Mouse (Mus musculus) embryonic facial prominence, embryonic 12.5 days (tissue): ENCODE data around the gene Mapk1ip1l. TPM values are rescaled to one million over a fixed set of nuclear protein-coding genes. Genes with fewer than 3 reads are reported as not detected.
"Not testable (repeated sequence)": the region's sequence is repeated elsewhere in the genome, so short reads cannot be mapped to it uniquely, and the experiment has no call there.

Experiments used
- ATAC-seq: fragments of 200-750 bp; cut with Nextera tagmentation; 2 replicates; pipeline ENCODE4 v1.8.0; 2017; ENCODE audit not compliant: insufficient number of reproducible peaks, insufficient read depth, low FRiP score, low TSS enrichment
- H3K27ac ChIP-seq: fragments of 300-500 bp; sonication (generic); 2 replicates; pipeline ENCODE4 v1.5.1; 2016; ENCODE audit warnings: mild to moderate bottlenecking
- H3K27me3 ChIP-seq: fragments of 300-500 bp; sonication (generic); 2 replicates; pipeline ENCODE4 v1.6.1; 2016; ENCODE audit warnings: mild to moderate bottlenecking, moderate library complexity
- H3K36me3 ChIP-seq: fragments of 300-500 bp; sonication (generic); 2 replicates; pipeline ENCODE4 v1.6.1; 2016; ENCODE audit warnings: mild to moderate bottlenecking
- H3K4me1 ChIP-seq: fragments of 300-500 bp; sonication (generic); 2 replicates; pipeline ENCODE4 v1.6.1; 2016
- H3K4me2 ChIP-seq: fragments of 300-500 bp; sonication (generic); replicated peaks from 2 replicates; pipeline ENCODE4 v1.6.1; 2016; ENCODE audit warnings: mild to moderate bottlenecking, moderate library complexity
- H3K4me3 ChIP-seq: fragments of 300-500 bp; sonication (generic); 2 replicates; pipeline ENCODE4 v1.5.1; 2016; ENCODE audit warnings: mild to moderate bottlenecking
- H3K9ac ChIP-seq: fragments of 300-500 bp; sonication (generic); 2 replicates; pipeline ENCODE4 v1.6.1; 2016; ENCODE audit warnings: mild to moderate bottlenecking, moderate library complexity
- H3K9me3 ChIP-seq: fragments of 300-500 bp; sonication (generic); 2 replicates; pipeline ENCODE4 v1.6.1; 2016; ENCODE audit warnings: mild to moderate bottlenecking, moderate library complexity
- WGBS: fragments of 180-500 bp; shearing (Covaris S2); methylation state at CpG from one replicate; pipeline ENCODE4 v1.1.7; 2016; 5-methylcytosine and 5-hydroxymethylcytosine counted together
- polyA plus RNA-seq: library from polyadenylated mRNA; unstranded; fragments of >200 nt; fragmentation: Nextera tagmentation; extraction: Ambion mirVana; gene quantifications from 2 replicates; pipeline ENCODE4 v1.2.1, GENCODE M21; 2016

Mapk1ip1l gene
- polyA plus RNA-seq, 1 experiment from 2014 or later: 83.7 TPM

- 82% methylated on average over 4 of the region's 4 CpGs for WGBS
- H3K27ac ChIP-seq: no peak overlapping the region
- H3K9me3 ChIP-seq: no peaks in the 10 kb centered on the region
- peaks cover 39% of the 10 kb centered on the region for H3K36me3 ChIP-seq
- no peak overlapping the region for H3K9ac ChIP-seq
- H3K27me3 ChIP-seq: no peaks in the 10 kb centered on the region
- no peaks in the 10 kb centered on the region for H3K4me1 ChIP-seq
- no peak overlapping the region for H3K4me2 ChIP-seq
- no peak overlapping the region for H3K4me3 ChIP-seq
- ATAC-seq: no peak
Observed at GRCm38 (mm10) chr14:47305933-47306332, 7.9 kb downstream of the Mapk1ip1l start.

DNA sequence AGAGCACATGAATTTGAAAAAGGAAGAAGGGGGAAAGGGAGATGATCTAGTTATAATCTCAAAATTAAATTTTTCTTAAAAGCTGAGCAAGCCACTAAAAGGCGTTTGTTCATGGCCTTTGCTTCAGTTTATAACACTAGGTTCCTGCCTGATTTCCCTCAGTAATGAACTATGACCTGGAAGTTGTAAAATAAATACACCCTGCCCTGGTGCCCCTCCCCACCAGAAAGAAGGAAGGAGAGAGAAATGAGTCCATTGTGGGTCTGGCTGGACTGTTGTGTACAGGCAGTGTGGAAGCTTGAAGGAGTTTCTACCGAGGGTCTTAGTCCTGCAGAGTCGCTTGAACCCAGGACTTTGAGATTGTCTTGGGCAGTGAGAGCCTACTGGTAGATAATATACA is 9.6 kb downstream of the Mapk1ip1l start:
- Histone ChIP-seq H3K9ac (no peak overlapping the region), H3K36me3 (peaks cover 45% of the 10 kb centered on the region), H3K4me1 (no peaks in the 10 kb centered on the region), H3K4me2 (no peak overlapping the region), H3K9me3 (no peaks in the 10 kb centered on the region), H3K4me3 (no peak overlapping the region), H3K27me3 (no peaks in the 10 kb centered on the region), H3K27ac (no peak overlapping the region)
- ATAC-seq: no peak
- WGBS: 84% methylated on average over 3 of the region's 3 CpGs

- H3K9me3 ChIP-seq: no peaks in the 10 kb centered on the region
- H3K4me3 ChIP-seq: no peak overlapping the region
- WGBS: 88% methylated on average over 1 of the region's 1 CpGs
- no peak overlapping the region for H3K9ac ChIP-seq
- H3K36me3 ChIP-seq: peaks cover 52% of the 10 kb centered on the region
- H3K27ac ChIP-seq: no peak overlapping the region
- H3K27me3 ChIP-seq: no peaks in the 10 kb centered on the region
- H3K4me2 ChIP-seq: no peak overlapping the region
- H3K4me1 ChIP-seq: no peaks in the 10 kb centered on the region
- no peak for ATAC-seq
Observed at GRCm38 (mm10) chr14:47309061-47309460, 11.0 kb downstream of the Mapk1ip1l start.

GRCm38 (mm10) chr14:47310342-47311181 is 12.5 kb downstream of the Mapk1ip1l start:
- no peak overlapping the region for H3K4me3 ChIP-seq
- no peaks in the 10 kb centered on the region for H3K27me3 ChIP-seq
- H3K9me3 ChIP-seq: no peaks in the 10 kb centered on the region
- H3K36me3 ChIP-seq: peaks cover 57% of the 10 kb centered on the region
- 95% methylated on average over 18 of the region's 18 CpGs for WGBS
- no peaks in the 10 kb centered on the region for H3K4me1 ChIP-seq
- H3K9ac ChIP-seq: no peak overlapping the region
- ATAC-seq: no peak
- H3K27ac ChIP-seq: no peak overlapping the region
- H3K4me2 ChIP-seq: no peak overlapping the region

GRCm38 (mm10) chr14:47319362-47319761 is 21.3 kb downstream of the Mapk1ip1l start:
- H3K27me3 ChIP-seq: no peaks in the 10 kb centered on the region
- no peaks in the 10 kb centered on the region for H3K9me3 ChIP-seq
- ATAC-seq: no peak
- 91% methylated on average over 5 of the region's 5 CpGs for WGBS
- no peaks in the 10 kb centered on the region for H3K4me1 ChIP-seq
- no peak overlapping the region for H3K9ac ChIP-seq
- no peak overlapping the region for H3K4me2 ChIP-seq
- H3K36me3 ChIP-seq: peaks cover 45% of the 10 kb centered on the region
- no peak overlapping the region for H3K27ac ChIP-seq
- H3K4me3 ChIP-seq: no peak overlapping the region

DNA sequence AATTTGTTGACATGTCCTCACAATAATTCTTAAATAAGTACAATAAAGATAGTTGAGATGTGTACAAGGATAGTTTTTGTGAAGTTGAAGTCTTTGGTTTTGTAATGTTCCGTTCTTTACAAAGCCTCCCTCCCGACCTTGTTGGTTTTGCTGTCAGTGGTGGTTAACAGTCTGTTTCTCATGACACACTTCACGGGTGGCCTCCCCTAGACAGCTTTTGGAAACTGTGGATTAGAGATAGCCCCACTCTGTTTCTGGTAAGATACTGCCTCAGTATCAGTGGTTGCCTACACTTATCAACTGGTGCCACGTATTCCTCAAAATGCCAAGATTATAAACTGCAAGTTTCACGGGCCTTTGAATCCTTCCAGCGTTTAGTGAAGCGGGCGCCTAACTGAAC is 23.5 kb downstream of the Mapk1ip1l start:
- H3K9ac ChIP-seq, H3K27me3 ChIP-seq, ATAC-seq, H3K9me3 ChIP-seq, H3K4me2 ChIP-seq, H3K4me1 ChIP-seq, H3K4me3 ChIP-seq, H3K27ac ChIP-seq: not testable (repeated sequence)
- 90% methylated on average over 7 of the region's 8 CpGs for WGBS
- peaks cover 37% of the 10 kb centered on the region for H3K36me3 ChIP-seq

GRCm38 (mm10) chr14:47325965-47326761 is 28.1 kb downstream of the Mapk1ip1l start:
- WGBS: 87% methylated on average over 9 of the region's 9 CpGs
- Histone ChIP-seq H3K4me1 (no peaks in the 10 kb centered on the region), H3K27ac (no peak overlapping the region), H3K4me3 (no peak overlapping the region), H3K9ac (no peak overlapping the region), H3K27me3 (no peaks in the 10 kb centered on the region), H3K9me3 (no peaks in the 10 kb centered on the region), H3K36me3 (peaks cover 16% of the 10 kb centered on the region), H3K4me2 (no peak overlapping the region)
- ATAC-seq: no peak

DNA sequence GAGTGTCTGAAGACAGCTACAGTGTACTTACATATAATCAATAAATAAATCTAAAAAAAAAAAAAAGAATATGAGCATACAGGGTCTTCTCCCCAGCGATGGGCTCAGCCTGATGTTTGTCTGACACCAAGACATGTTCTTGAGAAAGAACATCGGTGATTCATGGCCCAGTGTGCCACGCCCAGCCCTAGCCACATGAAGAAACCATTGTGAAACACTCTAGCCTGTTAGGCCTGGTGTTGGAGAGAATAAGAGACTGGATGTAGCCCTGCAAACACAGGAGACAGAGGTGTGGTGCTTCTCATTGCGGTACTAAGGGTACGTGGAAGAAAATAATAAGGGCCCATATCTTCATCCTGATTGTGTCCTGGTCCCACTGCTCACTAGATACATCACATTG is 29.3 kb downstream of the Mapk1ip1l start:
- Histone ChIP-seq H3K4me1 (peaks cover 7% of the 10 kb centered on the region; the same call in 1 of the 2 replicates), H3K9me3 (no peaks in the 10 kb centered on the region), H3K9ac (no peak overlapping the region), H3K4me2 (no peak overlapping the region), H3K27ac (no peak overlapping the region), H3K36me3 (peaks cover 14% of the 10 kb centered on the region), H3K4me3 (no peak overlapping the region), H3K27me3 (no peaks in the 10 kb centered on the region)
- 93% methylated on average over 5 of the region's 5 CpGs for WGBS
- ATAC-seq: no peak

DNA sequence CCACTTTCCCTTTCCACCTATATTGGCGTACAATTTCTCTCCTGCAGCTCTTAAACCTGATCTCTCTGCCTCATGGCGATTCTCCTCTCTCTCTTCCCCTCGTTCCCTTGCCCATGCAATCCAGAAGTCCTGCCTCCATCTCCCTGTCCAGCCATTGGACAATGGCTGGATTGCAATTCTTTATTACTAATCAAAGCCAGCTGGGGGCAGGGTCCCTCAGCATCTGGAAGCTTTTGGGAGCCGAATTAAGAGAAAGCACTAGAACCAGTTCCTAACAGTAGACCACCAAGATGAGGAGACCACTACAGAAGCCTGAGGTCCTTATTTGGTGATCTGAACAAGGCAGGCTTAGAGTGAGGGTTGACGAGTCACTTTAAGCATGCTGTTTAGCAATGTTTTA is 33.9 kb downstream of the Mapk1ip1l start:
- no peak for ATAC-seq
- no peak overlapping the region for H3K27ac ChIP-seq
- no peaks in the 10 kb centered on the region for H3K9me3 ChIP-seq
- no peak overlapping the region for H3K4me2 ChIP-seq
- H3K9ac ChIP-seq: no peak overlapping the region
- H3K36me3 ChIP-seq: no peaks in the 10 kb centered on the region
- 40% methylated on average over 5 of the region's 5 CpGs for WGBS
- H3K4me3 ChIP-seq: no peak overlapping the region
- no peaks in the 10 kb centered on the region for H3K27me3 ChIP-seq
- peaks cover 8% of the 10 kb centered on the region; the same call in 1 of the 2 replicates for H3K4me1 ChIP-seq

DNA sequence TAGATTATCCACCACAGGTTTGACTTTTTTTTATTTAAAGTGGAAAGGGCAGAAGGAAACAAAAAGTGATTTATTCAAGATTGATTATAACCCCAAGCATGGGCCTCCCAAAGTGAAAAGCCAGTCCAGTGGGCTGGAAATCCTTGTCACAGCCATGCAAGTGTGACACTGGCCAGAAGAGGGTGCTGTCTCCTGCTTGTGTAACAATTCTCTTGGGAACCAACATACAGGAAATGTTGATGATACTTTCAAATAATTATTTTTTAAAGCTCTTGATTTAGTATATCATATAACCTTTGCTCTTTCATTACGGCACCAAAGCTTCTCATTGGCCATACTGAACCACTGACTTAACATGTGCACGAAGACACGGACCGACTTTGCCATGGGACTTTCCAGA is 36.8 kb downstream of the Mapk1ip1l start:
- H3K9me3 ChIP-seq: no peaks in the 10 kb centered on the region
- no peak overlapping the region for H3K4me2 ChIP-seq
- peaks cover 8% of the 10 kb centered on the region; the same call in 1 of the 2 replicates for H3K4me1 ChIP-seq
- no peak overlapping the region for H3K27ac ChIP-seq
- no peak overlapping the region for H3K9ac ChIP-seq
- 79% methylated on average over 4 of the region's 4 CpGs for WGBS
- H3K36me3 ChIP-seq: no peaks in the 10 kb centered on the region
- ATAC-seq: no peak
- H3K4me3 ChIP-seq: no peak overlapping the region
- no peaks in the 10 kb centered on the region for H3K27me3 ChIP-seq

DNA sequence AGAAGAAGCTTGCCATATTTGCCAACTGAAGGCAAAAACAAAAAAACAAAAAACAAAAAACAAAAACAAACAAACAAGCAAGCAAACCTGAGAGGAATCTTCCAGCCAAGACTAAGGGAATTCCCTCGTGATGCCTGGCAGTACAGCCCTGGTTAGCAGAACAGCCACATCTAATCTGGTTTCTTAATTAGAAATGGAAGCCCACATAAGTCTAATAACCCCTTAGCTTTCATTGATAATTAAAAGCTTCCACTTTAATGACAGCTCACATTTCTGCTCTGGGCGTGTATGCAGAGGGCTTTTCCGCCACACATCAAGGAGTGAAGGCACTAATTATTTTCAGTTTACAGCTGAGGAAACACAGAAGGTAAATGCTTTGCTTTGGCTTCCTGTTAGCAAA is 37.2 kb downstream of the Mapk1ip1l start:
- no peaks in the 10 kb centered on the region for H3K27me3 ChIP-seq
- H3K9ac ChIP-seq: no peak overlapping the region
- no peak for ATAC-seq
- H3K27ac ChIP-seq: no peak overlapping the region
- H3K36me3 ChIP-seq: no peaks in the 10 kb centered on the region
- no peak overlapping the region for H3K4me3 ChIP-seq
- H3K4me2 ChIP-seq: no peak overlapping the region
- peaks cover 8% of the 10 kb centered on the region; the same call in 1 of the 2 replicates for H3K4me1 ChIP-seq
- H3K9me3 ChIP-seq: no peaks in the 10 kb centered on the region
- WGBS: 53% methylated on average over 3 of the region's 3 CpGs
